Mouse (Mus musculus) heart, embryonic 12.5 days (tissue): ENCODE measurements around the gene Vmn1r199. TPM values are rescaled to one million over a fixed set of nuclear protein-coding genes. Genes with fewer than 3 reads are reported as not detected.

ENCODE experiments used
- polyA plus RNA-seq: library from polyadenylated mRNA; unstranded; fragments of >200 nt; fragmentation: Nextera tagmentation; extraction: Ambion mirVana; gene quantifications from 2 replicates; pipeline ENCODE4 v1.2.1, GENCODE M21; 2016

The Vmn1r199 gene
- polyA plus RNA-seq, 1 experiment from 2014 or later, result not detected

Other genes starting within 250 kb of the Vmn1r199 start
- not detected in 2 replicates for gene Vmn1r191, start 195.8 kb upstream of the Vmn1r199 start, polyA plus RNA-seq
- gene Vmn1r192, start 188.7 kb upstream of the Vmn1r199 start, polyA plus RNA-seq, result not detected in 2 replicates
- gene Vmn1r193, start 156.7 kb upstream of the Vmn1r199 start, polyA plus RNA-seq, result not detected in 2 replicates
- not detected in 2 replicates for gene Vmn1r194, start 135.6 kb upstream of the Vmn1r199 start, polyA plus RNA-seq
- not detected in 2 replicates for gene Vmn1r195, start 109.3 kb upstream of the Vmn1r199 start, polyA plus RNA-seq
- gene Vmn1r196, start 89.9 kb upstream of the Vmn1r199 start, polyA plus RNA-seq, result not detected in 2 replicates
- gene Vmn1r197, start 55.2 kb upstream of the Vmn1r199 start, polyA plus RNA-seq, result not detected in 2 replicates
- not detected in 2 replicates for gene Vmn1r198, start 29.5 kb upstream of the Vmn1r199 start, polyA plus RNA-seq
- not detected in 2 replicates for gene Vmn1r200, start 10.6 kb downstream of the Vmn1r199 start, polyA plus RNA-seq
- not detected in 2 replicates for gene Vmn1r201, start 92.1 kb downstream of the Vmn1r199 start, polyA plus RNA-seq
- not detected in 2 replicates for gene Vmn1r202, start 125.6 kb downstream of the Vmn1r199 start, polyA plus RNA-seq
- gene Vmn1r203, start 138.3 kb downstream of the Vmn1r199 start, polyA plus RNA-seq, result not detected in 2 replicates
- gene Vmn1r204, start 173.4 kb downstream of the Vmn1r199 start, polyA plus RNA-seq, result not detected in 2 replicates
- not detected in 2 replicates for gene Vmn1r205, start 213.2 kb downstream of the Vmn1r199 start, polyA plus RNA-seq
- gene Vmn1r206, start 244.4 kb downstream of the Vmn1r199 start, polyA plus RNA-seq, result not detected in 2 replicates